Mouse (Mus musculus): Measurements from ENCODE around the gene Oas1c. TPM values are rescaled to one million over a fixed set of nuclear protein-coding genes. Genes with fewer than 3 reads are reported as not detected.
"Not testable (repeated sequence)": the region's sequence is repeated elsewhere in the genome, so short reads cannot be mapped to it uniquely, and the experiment has no call there.

Oas1c gene
- polyA plus RNA-seq (2012; rRNA removed) = 2.7 and 4.1 TPM in 2 replicates

- DNase-seq (ENCODE audit: low read depth) = peak; percentile 51
These were observed at the start of gene Oas1c for GRCm38 (mm10) chr5:120811951-120812819. Gene Oas1c, minus strand, starts transcription at chr5:120812514.

- DNase-seq (ENCODE audit: low read depth) = no peak
These were observed 48.8 kb upstream of the Oas1c start, which contains the start of gene Oas1h for GRCm38 (mm10) chr5:120861121-120861520. Gene Oas1h, plus strand, starts transcription at chr5:120861421.

GRCm38 (mm10) chr5:120859241-120859640 is 46.9 kb upstream of the Oas1c start:
- DNase-seq (ENCODE audit: low read depth) = no peak

GRCm38 (mm10) chr5:120849601-120850136 is 37.4 kb upstream of the Oas1c start:
- peak; percentile 58 for DNase-seq (ENCODE audit: low read depth)

- DNase-seq (ENCODE audit: low read depth) = no peak
These were observed 34.8 kb upstream of the Oas1c start, which contains the start of gene Oas1f for GRCm38 (mm10) chr5:120847067-120847466. Gene Oas1f, plus strand, starts transcription at chr5:120847367.

- DNase-seq (ENCODE audit: low read depth) = peak; percentile 78
These were observed 32.4 kb upstream of the Oas1c start for GRCm38 (mm10) chr5:120844713-120845112.

GRCm38 (mm10) chr5:120836731-120837585 is 24.6 kb upstream of the Oas1c start:
- DNase-seq (ENCODE audit: low read depth) = no peak

GRCm38 (mm10) chr5:120833335-120834280 is 21.3 kb upstream of the Oas1c start:
- DNase-seq (ENCODE audit: low read depth) = no peak

GRCm38 (mm10) chr5:120831031-120831430 is 18.7 kb upstream of the Oas1c start:
- no peak for DNase-seq (ENCODE audit: low read depth)

- DNase-seq (ENCODE audit: low read depth) = no peak
These were observed 6.7 kb upstream of the Oas1c start for GRCm38 (mm10) chr5:120818999-120819398.

GRCm38 (mm10) chr5:120815949-120816348 is 3.6 kb upstream of the Oas1c start:
- DNase-seq (ENCODE audit: low read depth) = no peak

- no peak for DNase-seq (ENCODE audit: low read depth)
These were observed 709 bp upstream of the Oas1c start for GRCm38 (mm10) chr5:120813023-120813422.

- DNase-seq (ENCODE audit: low read depth) = no peak
These were observed 3.1 kb downstream of the Oas1c start for GRCm38 (mm10) chr5:120809171-120809570.

GRCm38 (mm10) chr5:120806458-120806857 is 5.9 kb downstream of the Oas1c start:
- no peak for DNase-seq (ENCODE audit: low read depth)

- no peak for DNase-seq (ENCODE audit: low read depth)
These were observed 8.7 kb downstream of the Oas1c start for GRCm38 (mm10) chr5:120803596-120803995.

- DNase-seq (ENCODE audit: low read depth) = not testable (repeated sequence)
These were observed 13.4 kb downstream of the Oas1c start for GRCm38 (mm10) chr5:120798943-120799342.

- DNase-seq (ENCODE audit: low read depth) = not testable (repeated sequence)
These were observed 14.2 kb downstream of the Oas1c start for GRCm38 (mm10) chr5:120798147-120798546.

- not testable (repeated sequence) for DNase-seq (ENCODE audit: low read depth)
These were observed 16.8 kb downstream of the Oas1c start, which contains the start of gene Oas1e for GRCm38 (mm10) chr5:120795480-120796034. Gene Oas1e, minus strand, starts transcription at chr5:120795530.

GRCm38 (mm10) chr5:120793043-120793442 is 19.3 kb downstream of the Oas1c start:
- no peak for DNase-seq (ENCODE audit: low read depth)

GRCm38 (mm10) chr5:120787042-120787441 is 25.3 kb downstream of the Oas1c start:
- DNase-seq (ENCODE audit: low read depth) = no peak

All from gonadal fat pad, adult 2 months (tissue).